Mouse (Mus musculus) gonadal fat pad, adult 2 months (tissue): ENCODE results near the gene Zzz3. TPM values are rescaled to one million over a fixed set of nuclear protein-coding genes. Genes with fewer than 3 reads are reported as not detected.

Source experiments
- DNase-seq: peaks from one replicate; pipeline ENCODE4 v3.0.0-alpha.2; 2012; ENCODE audit warnings: low read depth
- polyA plus RNA-seq: library from polyadenylated mRNA; depleted of rRNA; stranded (reverse); fragments of >200 nt; gene quantifications from 2 replicates; pipeline ENCODE4 v1.2.3, GENCODE M21; 2012; rRNA removed

Gene Zzz3
- polyA plus RNA-seq, 1 experiment = 29.8 TPM

- no peak for DNase-seq
Measured at GRCm38 (mm10) chr3:152495415-152495898, 100.2 kb downstream of the Zzz3 start.

- DNase-seq = no peak
Measured at GRCm38 (mm10) chr3:152497084-152497483, 101.8 kb downstream of the Zzz3 start.

GRCm38 (mm10) chr3:152497842-152498241 lies 102.6 kb downstream of the Zzz3 start:
- DNase-seq = no peak

DNA sequence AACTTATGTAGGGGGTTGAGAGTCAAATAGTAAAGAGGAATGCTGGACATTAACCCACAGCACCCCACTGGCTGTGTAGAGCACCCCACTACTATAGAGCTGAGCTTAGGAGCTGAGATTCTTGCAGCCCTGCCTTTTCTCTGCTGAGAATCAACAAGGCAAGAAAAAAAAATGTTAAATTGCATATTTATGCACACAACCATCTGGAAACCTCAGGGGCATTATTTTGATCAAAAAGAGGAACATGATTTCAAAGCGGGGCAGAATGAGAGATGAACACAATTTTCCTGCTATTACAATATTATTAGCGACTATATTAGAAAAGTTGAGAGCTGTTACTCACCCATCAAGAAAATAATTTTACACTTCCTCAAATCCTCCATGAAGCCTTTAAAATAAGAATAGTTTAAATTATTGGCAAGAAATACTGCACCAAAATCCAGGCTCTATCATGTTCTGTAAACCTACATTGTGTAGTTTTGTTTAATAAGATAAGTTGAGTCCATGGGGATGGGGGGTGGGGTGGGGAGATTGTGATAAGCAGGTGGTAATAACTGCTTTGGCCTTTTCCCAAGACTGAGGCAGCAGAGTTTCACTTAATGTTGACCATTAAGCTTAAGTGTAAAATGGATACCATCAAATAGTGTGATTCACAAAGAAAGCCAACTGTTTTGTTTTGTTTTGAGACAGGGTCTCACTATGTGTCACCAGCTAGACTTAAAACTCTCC lies 103.9 kb downstream of the Zzz3 start:
- DNase-seq = no peak

GRCm38 (mm10) chr3:152507900-152508299 lies 112.6 kb downstream of the Zzz3 start:
- no peak for DNase-seq

DNA sequence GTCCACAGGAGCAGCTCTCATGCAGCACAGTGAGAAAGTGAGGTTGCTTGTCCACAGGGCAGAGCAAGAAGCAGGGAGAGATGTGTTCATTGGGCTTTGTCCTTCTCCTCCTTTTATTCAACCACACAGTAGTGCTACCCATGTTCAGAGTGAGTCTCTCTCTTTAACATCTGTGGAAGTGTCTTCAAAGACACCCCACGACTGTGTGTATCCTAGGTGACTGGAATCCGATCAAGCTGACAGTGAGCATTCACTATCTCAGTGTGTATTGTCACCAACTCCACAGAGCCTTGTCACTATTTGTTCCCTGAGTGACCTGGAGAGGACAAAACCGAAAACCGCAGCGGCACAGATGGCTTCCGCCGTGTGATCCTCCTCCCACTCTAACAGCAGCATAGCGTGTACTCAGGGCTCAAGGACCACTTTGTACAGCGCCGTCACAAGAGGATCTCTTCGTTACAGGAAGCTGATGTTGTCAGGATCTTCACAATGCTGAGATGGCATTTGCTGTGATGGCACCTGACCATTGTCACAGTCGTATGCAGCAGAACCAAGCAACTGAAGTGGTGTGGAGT lies 113.2 kb downstream of the Zzz3 start:
- DNase-seq = no peak

DNA sequence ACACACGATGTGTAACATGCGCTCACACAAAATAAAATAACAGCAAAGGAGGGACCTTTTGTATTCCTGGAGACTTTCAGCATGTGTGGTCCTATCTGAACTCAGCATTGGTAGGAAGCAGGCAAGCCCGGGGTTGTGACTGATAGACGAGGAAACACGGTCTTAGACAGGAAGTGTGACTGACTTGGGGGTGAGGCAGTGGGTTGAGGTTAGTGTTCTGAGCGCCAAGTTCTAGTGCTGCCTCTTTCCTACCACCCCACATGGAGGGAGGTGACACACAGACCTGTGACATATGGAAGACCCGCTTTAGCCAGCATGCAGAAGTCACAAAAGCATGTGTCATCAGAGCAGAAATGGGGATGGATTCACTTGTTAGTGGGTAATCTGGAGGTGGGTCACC lies 114.0 kb downstream of the Zzz3 start:
- DNase-seq = no peak

Other genes with a start within 250 kb of the Zzz3 start
- gene Gipc2, start 229.2 kb upstream of the Zzz3 start, polyA plus RNA-seq = 3.7 and 7.1 TPM in 2 replicates
- gene Dnajb4, start 185.2 kb upstream of the Zzz3 start, polyA plus RNA-seq = 12.6 and 13.3 TPM in 2 replicates
- gene Fubp1, start 185.1 kb upstream of the Zzz3 start, polyA plus RNA-seq = 63.2 and 63.5 TPM in 2 replicates
- gene Nexn, start 129.1 kb upstream of the Zzz3 start, polyA plus RNA-seq = 0.47 and 0.84 TPM in 2 replicates
- gene Miga1, start 55.1 kb upstream of the Zzz3 start, polyA plus RNA-seq = 15.5 and 25.4 TPM in 2 replicates
- gene Usp33, start 49.0 kb upstream of the Zzz3 start, polyA plus RNA-seq = 25.9 and 34.2 TPM in 2 replicates